In the genomic region with DNA sequence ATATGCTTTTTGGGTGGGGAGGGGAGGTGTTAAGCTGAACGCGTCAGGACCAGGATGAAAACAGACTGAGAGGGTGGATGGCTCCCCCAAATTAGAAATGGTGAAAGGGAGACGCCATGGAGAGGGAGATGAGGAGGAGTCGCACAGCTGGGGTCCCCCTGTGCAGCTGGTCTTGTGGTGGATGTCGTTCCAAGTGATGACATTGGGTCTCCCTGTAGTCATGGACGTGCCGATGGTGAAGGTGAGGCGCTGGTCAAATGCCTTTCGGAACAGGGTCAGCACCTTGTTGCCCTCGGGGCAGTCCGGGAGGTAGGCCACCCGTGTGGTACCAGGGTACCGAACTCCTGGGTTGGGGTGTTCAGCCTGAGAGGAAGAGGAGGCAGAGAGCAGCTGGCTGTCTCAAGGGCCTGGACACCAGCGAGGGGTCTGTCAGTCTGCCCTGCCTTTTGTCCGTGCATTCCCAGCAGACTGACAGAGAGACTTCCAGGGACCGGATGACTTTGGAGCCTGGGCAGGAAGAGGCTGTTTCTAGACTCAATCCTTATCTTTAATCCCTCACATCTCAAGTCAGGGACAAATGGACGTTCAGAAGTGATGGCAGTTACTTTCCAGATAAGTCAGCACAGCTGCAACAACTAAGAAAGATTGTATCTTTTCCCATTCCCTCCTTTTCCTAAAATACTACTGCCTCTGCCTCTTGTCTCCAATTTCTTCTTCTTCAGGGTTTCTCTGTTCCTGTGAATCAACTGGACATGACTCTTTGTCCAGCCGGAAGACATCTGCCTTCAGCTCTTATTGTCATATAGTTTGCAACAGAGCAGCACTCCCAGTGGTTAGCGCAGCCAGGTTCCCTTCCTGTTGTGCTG, we compare ENCODE assay signal across 12 mouse cellular contexts. TPM values are rescaled to one million over a fixed set of nuclear protein-coding genes. Genes with fewer than 3 reads are reported as not detected.
DNase-seq lines count a peak whose midpoint lies in the region; ATAC-seq and TF ChIP-seq lines count a peak whose summit lies in the region.
"Had no signal": no experiment of that assay in that cellular context is flagged by ENCODE, and none has a peak within 500 bp of the region (broad histone marks: within the 10 kb centered on the region; RNA-seq: fewer than 3 reads in every experiment).

No protein-coding gene starts in this region.

- H3ac ChIP-seq in C2C12 (ENCODE audit: control insufficient read depth, insufficient read length, low read depth) = no peak overlapping the region

- H3K4me2 ChIP-seq in embryonic facial prominence, embryonic 12.5 days (replicated peaks) = peak overlapping the region; percentile 92; the same call in 1 of the 2 replicates
- H3K4me2 ChIP-seq in kidney, embryonic 15.5 days = no peak overlapping the region
- H3K4me2 ChIP-seq in limb, embryonic 12.5 days = no peak overlapping the region

- H3K79me2 ChIP-seq in C2C12 (ENCODE audit: control insufficient read depth, insufficient read depth) = peaks cover 19% of the 10 kb centered on the region

- H3K27ac ChIP-seq in embryonic facial prominence, embryonic 12.5 days = peak overlapping the region; percentile 96; the same call in 1 of the 2 replicates
- H3K27ac ChIP-seq in embryonic facial prominence, embryonic 10.5 days (replicated peaks) = no peak overlapping the region
- peak overlapping the region; percentile 93 for H3K27ac ChIP-seq in kidney, embryonic 15.5 days
- H3K27ac ChIP-seq in limb, embryonic 12.5 days = peak overlapping the region; percentile 96; the same call in 1 of the 2 replicates

- no peak for ATAC-seq in embryonic facial prominence, embryonic 12.5 days (ENCODE audit: insufficient number of reproducible peaks, insufficient read depth, low FRiP score, low TSS enrichment)
- no peak for ATAC-seq in kidney, embryonic 15.5 days (replicated peaks; ENCODE audit: low FRiP score)
- ATAC-seq in limb, embryonic 12.5 days (ENCODE audit: insufficient number of reproducible peaks, insufficient read depth, low FRiP score, low TSS enrichment, low read depth) = no peak
- ATAC-seq: forebrain, postnatal 0 days; Patski had no signal

- H3K79me3 ChIP-seq in C2C12 (ENCODE audit: low read depth) = peaks cover 4% of the 10 kb centered on the region

- H3K36me3 ChIP-seq in embryonic facial prominence, embryonic 12.5 days = peaks cover 24% of the 10 kb centered on the region
- peaks cover 41% of the 10 kb centered on the region for H3K36me3 ChIP-seq in embryonic facial prominence, embryonic 10.5 days (replicated peaks)
- peaks cover 30% of the 10 kb centered on the region for H3K36me3 ChIP-seq in kidney, embryonic 15.5 days
- H3K36me3 ChIP-seq in C2C12 (ENCODE audit: control insufficient read depth, insufficient read depth) = peaks cover 7% of the 10 kb centered on the region
- peaks cover 39% of the 10 kb centered on the region for H3K36me3 ChIP-seq in limb, embryonic 12.5 days

- no peak overlapping the region for H3K9ac ChIP-seq in embryonic facial prominence, embryonic 12.5 days
- H3K9ac ChIP-seq in kidney, embryonic 15.5 days = no peak overlapping the region
- H3K9ac ChIP-seq in limb, embryonic 12.5 days (replicated peaks) = no peak overlapping the region
- H3K9ac ChIP-seq: forebrain, postnatal 0 days had no signal

- no peak for DNase-seq in embryonic facial prominence, embryonic 10.5 days (ENCODE audit: low spot score)
- DNase-seq in kidney, adult 11 months = no peak
- no peak for DNase-seq in adrenal gland, adult 8-10 months
- DNase-seq in kidney, adult 9 months = no peak
- DNase-seq: adrenal gland, postnatal 36 days; forebrain, postnatal 0 days; kidney, postnatal 25 days had no signal

- no peak for TF ChIP-seq CTCF in C2C12 (IDR thresholded peaks at IDR 0.05; ENCODE audit: control insufficient read depth, insufficient read depth, insufficient read length)

- H3K4me3 ChIP-seq in embryonic facial prominence, embryonic 12.5 days = no peak overlapping the region
- no peak overlapping the region for H3K4me3 ChIP-seq in embryonic facial prominence, embryonic 10.5 days
- no peak overlapping the region for H3K4me3 ChIP-seq in kidney, embryonic 15.5 days (replicated peaks)
- no peak overlapping the region for H3K4me3 ChIP-seq in C2C12 (ENCODE audit: insufficient read depth, poor library complexity, severe bottlenecking)
- H3K4me3 ChIP-seq in limb, embryonic 12.5 days (replicated peaks) = 0 out of 2 replicates have a peak overlapping the region, but pooled peaks have one; percentile 12

- no peaks in the 10 kb centered on the region for H3K27me3 ChIP-seq in embryonic facial prominence, embryonic 12.5 days
- no peaks in the 10 kb centered on the region for H3K27me3 ChIP-seq in embryonic facial prominence, embryonic 10.5 days (replicated peaks; ENCODE audit: low read depth, poor library complexity, severe bottlenecking)
- no peaks in the 10 kb centered on the region for H3K27me3 ChIP-seq in kidney, embryonic 15.5 days
- no peaks in the 10 kb centered on the region for H3K27me3 ChIP-seq in C2C12 (ENCODE audit: control insufficient read depth, insufficient read depth, insufficient read length)
- H3K27me3 ChIP-seq in limb, embryonic 12.5 days = no peaks in the 10 kb centered on the region
- H3K27me3 ChIP-seq: Patski had no signal

- 75% methylated on average over 19 of the region's 19 CpGs for WGBS in embryonic facial prominence, embryonic 12.5 days
- WGBS in embryonic facial prominence, embryonic 10.5 days = 77% methylated on average over 19 of the region's 19 CpGs
- 80% methylated on average over 19 of the region's 19 CpGs for WGBS in kidney, embryonic 15.5 days
- 77% methylated on average over 19 of the region's 19 CpGs for WGBS in limb, embryonic 12.5 days

- H3K4me1 ChIP-seq in embryonic facial prominence, embryonic 12.5 days = peaks cover 48% of the 10 kb centered on the region
- H3K4me1 ChIP-seq in embryonic facial prominence, embryonic 10.5 days = peaks cover 86% of the 10 kb centered on the region
- H3K4me1 ChIP-seq in kidney, embryonic 15.5 days = peaks cover 77% of the 10 kb centered on the region
- H3K4me1 ChIP-seq in limb, embryonic 12.5 days (replicated peaks) = peaks cover 56% of the 10 kb centered on the region

- H3K9me3 ChIP-seq in embryonic facial prominence, embryonic 12.5 days = no peaks in the 10 kb centered on the region
- H3K9me3 ChIP-seq in embryonic facial prominence, embryonic 10.5 days = no peaks in the 10 kb centered on the region
- no peaks in the 10 kb centered on the region for H3K9me3 ChIP-seq in kidney, embryonic 15.5 days (replicated peaks)
- peaks cover 5% of the 10 kb centered on the region; the same call in 1 of the 2 replicates for H3K9me3 ChIP-seq in limb, embryonic 12.5 days

TF ChIP-seq in C2C12, 6 proteins besides CTCF, POLR2A, EP300 and RAD21:
- no peak for TF ChIP-seq MAX (IDR thresholded peaks at IDR 0.05)
- peak; percentile 36 for TF ChIP-seq MYOD1 (IDR thresholded peaks at IDR 0.05; ENCODE audit: control insufficient read depth, insufficient read length, low read depth)
- no peak for TF ChIP-seq FOSL1 (IDR thresholded peaks at IDR 0.05; ENCODE audit: insufficient read depth, low read length, poor library complexity, severe bottlenecking)
- no peak for TF ChIP-seq MYOG (IDR thresholded peaks at IDR 0.05; ENCODE audit: control insufficient read depth, extremely low read depth, insufficient read length)

RNA-seq across cellular contexts. Expression of a gene that starts 1.5 kb away (rescaled TPM):
- polyA plus RNA-seq in embryonic facial prominence, embryonic 12.5 days (2016; fragmentation: Nextera tagmentation; extraction: Ambion mirVana) = 85.0 and 96.5 TPM in 2 replicates
- polyA plus RNA-seq in embryonic facial prominence, embryonic 10.5 days (2016; fragmentation: Nextera tagmentation; extraction: Ambion mirVana) = 26.9 and 29.6 TPM in 2 replicates
- polyA plus RNA-seq in kidney, embryonic 15.5 days (2015; fragmentation: Nextera tagmentation; extraction: Ambion mirVana) = 40.6 and 52.6 TPM in 2 replicates
- 31.8 TPM for polyA plus RNA-seq in C2C12 (2012; fragmentation: generic; extraction: Trizol)
- polyA plus RNA-seq in limb, embryonic 12.5 days (2016; fragmentation: Nextera tagmentation; extraction: Ambion mirVana) = 67.5 and 74.1 TPM in 2 replicates
- total RNA-seq in adrenal gland, adult 8-10 months (2022) = 10 to 100 TPM; 24.8 to 52.1 (median 37.9) TPM

RNA-seq across cellular contexts. Expression of a gene that starts 4.1 kb away (rescaled TPM):
- 172 and 173 TPM in 2 replicates for polyA plus RNA-seq in embryonic facial prominence, embryonic 12.5 days (2016; fragmentation: Nextera tagmentation; extraction: Ambion mirVana)
- 107 and 115 TPM in 2 replicates for polyA plus RNA-seq in embryonic facial prominence, embryonic 10.5 days (2016; fragmentation: Nextera tagmentation; extraction: Ambion mirVana)
- polyA plus RNA-seq in kidney, embryonic 15.5 days (2015; fragmentation: Nextera tagmentation; extraction: Ambion mirVana) = 100 and 129 TPM in 2 replicates
- polyA plus RNA-seq in C2C12 (2012; fragmentation: generic; extraction: Trizol) = 24.4 TPM
- 150 and 166 TPM in 2 replicates for polyA plus RNA-seq in limb, embryonic 12.5 days (2016; fragmentation: Nextera tagmentation; extraction: Ambion mirVana)
- 100 to 1,000 TPM in 2 of 4 experiments, 10 to 100 TPM in 2; 61.1 to 158 (median 116) TPM for total RNA-seq in adrenal gland, adult 8-10 months (2022)

RNA-seq across cellular contexts. Expression of a gene that starts 11.0 kb away (rescaled TPM):
- polyA plus RNA-seq in embryonic facial prominence, embryonic 12.5 days (2016; fragmentation: Nextera tagmentation; extraction: Ambion mirVana) = 1.9 and 3.0 TPM in 2 replicates
- polyA plus RNA-seq in embryonic facial prominence, embryonic 10.5 days (2016; fragmentation: Nextera tagmentation; extraction: Ambion mirVana) = 2.1 and 2.9 TPM in 2 replicates
- polyA plus RNA-seq in kidney, embryonic 15.5 days (2015; fragmentation: Nextera tagmentation; extraction: Ambion mirVana) = 3.1 and 3.3 TPM in 2 replicates
- 2.9 TPM for polyA plus RNA-seq in C2C12 (2012; fragmentation: generic; extraction: Trizol)
- 3.4 and 3.5 TPM in 2 replicates for polyA plus RNA-seq in limb, embryonic 12.5 days (2016; fragmentation: Nextera tagmentation; extraction: Ambion mirVana)
- total RNA-seq in adrenal gland, adult 8-10 months (2022) = 1 to 10 TPM in 1 of 4 experiments, under 1 TPM in 3; 0.21 to 2.3 (median 0.48) TPM

RNA-seq across cellular contexts. Expression of a gene that starts 20.0 kb away (rescaled TPM):
- 29.0 and 30.5 TPM in 2 replicates for polyA plus RNA-seq in embryonic facial prominence, embryonic 12.5 days (2016; fragmentation: Nextera tagmentation; extraction: Ambion mirVana)
- polyA plus RNA-seq in embryonic facial prominence, embryonic 10.5 days (2016; fragmentation: Nextera tagmentation; extraction: Ambion mirVana) = 25.3 and 25.9 TPM in 2 replicates
- 41.1 and 43.5 TPM in 2 replicates for polyA plus RNA-seq in kidney, embryonic 15.5 days (2015; fragmentation: Nextera tagmentation; extraction: Ambion mirVana)
- polyA plus RNA-seq in C2C12 (2012; fragmentation: generic; extraction: Trizol) = 25.8 TPM
- 27.3 and 28.0 TPM in 2 replicates for polyA plus RNA-seq in limb, embryonic 12.5 days (2016; fragmentation: Nextera tagmentation; extraction: Ambion mirVana)
- 10 to 100 TPM; 53.2 to 59.6 (median 57.1) TPM for total RNA-seq in adrenal gland, adult 8-10 months (2022)

RNA-seq across cellular contexts. Expression of a gene that starts 26.4 kb away (rescaled TPM):
- polyA plus RNA-seq in embryonic facial prominence, embryonic 12.5 days (2016; fragmentation: Nextera tagmentation; extraction: Ambion mirVana) = 4.6 and 6.2 TPM in 2 replicates
- polyA plus RNA-seq in embryonic facial prominence, embryonic 10.5 days (2016; fragmentation: Nextera tagmentation; extraction: Ambion mirVana) = 3.0 and 3.8 TPM in 2 replicates
- 7.5 and 7.7 TPM in 2 replicates for polyA plus RNA-seq in kidney, embryonic 15.5 days (2015; fragmentation: Nextera tagmentation; extraction: Ambion mirVana)
- 23.8 TPM for polyA plus RNA-seq in C2C12 (2012; fragmentation: generic; extraction: Trizol)
- 4.3 and 5.0 TPM in 2 replicates for polyA plus RNA-seq in limb, embryonic 12.5 days (2016; fragmentation: Nextera tagmentation; extraction: Ambion mirVana)
- 10 to 100 TPM in 2 of 4 experiments, 1 to 10 TPM in 2; 8.8 to 13.4 (median 11.1) TPM for total RNA-seq in adrenal gland, adult 8-10 months (2022)
